Mouse (Mus musculus) MN1 (cell line): ENCODE measurements around the gene Apba2.

Experiments
- DNase-seq: peaks from one replicate; pipeline ENCODE4 v3.0.0-alpha.2; 2016; ENCODE audit warnings: low spot score

Gene Apba2

GRCm38 (mm10) chr7:64501536-64502270 is at the start of gene Apba2:
Gene Apba2 (plus strand): TSS chr7:64501706.
- DNase-seq, result no peak

- no peak for DNase-seq
Measured at GRCm38 (mm10) chr7:64451861-64452382, 49.6 kb upstream of the Apba2 start.

- DNase-seq, result no peak
Measured at GRCm38 (mm10) chr7:64452471-64453222, 48.9 kb upstream of the Apba2 start.

- DNase-seq, result no peak
Measured at GRCm38 (mm10) chr7:64456176-64456575, 45.3 kb upstream of the Apba2 start.

DNA sequence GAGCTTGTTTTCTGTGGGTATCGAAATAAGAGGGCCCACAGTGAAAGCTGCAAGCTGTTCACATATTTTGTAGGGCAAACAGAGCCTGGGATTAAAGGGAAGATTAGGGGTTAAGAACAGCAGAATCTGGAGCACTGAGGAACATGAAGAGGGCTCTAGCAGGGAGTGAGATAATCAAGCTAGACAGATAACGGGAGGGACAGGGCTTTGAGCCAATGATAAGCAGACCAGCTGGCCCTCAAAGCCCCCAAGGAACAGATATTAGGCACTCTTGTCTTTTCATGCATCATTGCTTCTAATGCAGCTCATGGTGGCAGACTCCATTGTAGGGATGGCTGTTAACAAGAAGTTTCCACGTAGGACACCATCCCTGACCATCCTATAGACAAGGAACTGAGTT is 44.8 kb upstream of the Apba2 start:
- DNase-seq, result no peak

DNA sequence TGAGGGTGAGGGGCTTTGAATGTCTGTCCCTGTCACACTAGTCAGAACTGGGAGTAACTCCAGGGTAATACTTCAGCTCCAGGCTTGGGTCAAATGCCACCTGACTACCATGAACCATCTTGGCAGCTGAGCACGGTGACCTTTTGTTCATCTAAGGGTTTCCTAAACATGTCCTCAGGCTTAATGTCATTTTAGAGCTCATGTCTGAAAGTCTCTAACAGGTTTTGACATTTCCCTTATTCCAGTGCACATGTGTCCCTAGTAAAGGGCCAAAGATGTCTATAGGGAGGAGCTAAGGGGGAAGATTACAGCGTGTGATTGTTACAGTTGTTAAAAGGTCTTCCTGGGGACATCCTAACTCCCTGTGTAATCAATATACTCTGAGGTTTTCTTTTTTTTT is 43.7 kb upstream of the Apba2 start:
- no peak for DNase-seq

DNA sequence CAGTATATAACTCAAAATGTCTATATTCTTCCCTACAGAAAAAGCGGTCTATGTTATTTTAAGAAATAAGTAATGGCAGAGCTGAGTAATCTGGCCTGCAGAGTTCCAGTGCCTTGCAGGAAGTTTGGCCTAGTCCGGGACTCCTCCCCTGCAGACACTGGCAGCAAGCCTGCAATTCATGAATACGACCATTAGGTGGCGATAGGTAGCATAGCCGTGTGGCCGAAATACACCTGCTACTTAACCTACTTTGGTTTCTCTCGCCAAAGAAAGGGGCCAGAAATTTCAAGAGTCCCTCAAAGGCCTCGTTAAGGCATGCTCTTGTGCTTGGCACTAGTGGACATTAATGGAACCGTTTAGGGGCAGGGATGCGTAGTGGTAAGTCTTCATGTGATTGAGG is 4.1 kb upstream of the Apba2 start:
- DNase-seq, result no peak

- DNase-seq, result no peak
Measured at GRCm38 (mm10) chr7:64502271-64503180, 1.0 kb downstream of the Apba2 start.

DNA sequence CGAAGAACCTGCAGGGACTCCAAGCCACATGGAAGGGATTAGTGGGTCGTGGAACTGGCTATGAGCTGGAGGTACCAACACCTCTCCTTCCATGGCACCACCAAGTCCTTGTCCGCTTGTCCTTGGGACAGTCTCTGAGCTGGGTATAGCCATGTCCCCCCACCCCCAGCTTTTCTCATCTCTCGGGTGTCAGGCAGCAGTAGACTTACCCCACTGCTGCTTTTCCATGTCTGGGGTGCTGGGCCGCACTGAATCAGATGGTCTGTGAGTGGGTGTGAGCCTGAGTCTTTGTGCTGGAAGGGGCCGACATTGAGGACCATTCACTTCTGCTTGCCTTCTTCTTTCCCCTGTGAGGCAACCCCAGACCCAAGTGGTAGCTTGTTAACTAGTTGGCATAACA is 2.1 kb downstream of the Apba2 start:
- no peak for DNase-seq

GRCm38 (mm10) chr7:64504691-64505231 is 3.3 kb downstream of the Apba2 start:
- DNase-seq, result no peak

- no peak for DNase-seq
Measured at GRCm38 (mm10) chr7:64505571-64505970, 4.1 kb downstream of the Apba2 start.

GRCm38 (mm10) chr7:64508826-64509225 is 7.3 kb downstream of the Apba2 start:
- no peak for DNase-seq

DNA sequence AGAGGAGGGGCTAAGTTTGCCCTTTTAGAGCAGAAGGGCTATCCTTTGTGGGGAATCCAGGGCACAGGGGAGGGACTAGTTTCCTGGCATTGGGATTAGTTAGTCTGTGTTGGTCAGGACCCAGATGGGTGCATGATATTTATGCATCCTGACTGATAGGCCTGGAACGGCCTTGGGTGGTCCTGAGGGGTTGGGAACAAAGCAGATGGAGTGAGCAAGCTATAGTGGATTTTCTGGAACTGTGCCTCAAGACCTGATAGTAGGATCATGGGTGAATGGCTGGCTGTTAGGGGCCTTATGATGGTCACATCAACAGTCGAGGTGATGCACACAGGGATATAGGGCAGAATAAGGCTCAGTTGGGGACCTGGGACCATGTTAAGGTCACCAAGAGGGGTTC is 8.4 kb downstream of the Apba2 start:
- no peak for DNase-seq

GRCm38 (mm10) chr7:64510526-64511210 is 9.2 kb downstream of the Apba2 start:
- no peak for DNase-seq

- DNase-seq, result no peak
Measured at GRCm38 (mm10) chr7:64513621-64514020, 12.1 kb downstream of the Apba2 start.

GRCm38 (mm10) chr7:64515280-64515679 is 13.8 kb downstream of the Apba2 start:
- DNase-seq, result no peak

- no peak for DNase-seq
Measured at GRCm38 (mm10) chr7:64515891-64516290, 14.4 kb downstream of the Apba2 start.

- DNase-seq, result no peak
Measured at GRCm38 (mm10) chr7:64519091-64519490, 17.6 kb downstream of the Apba2 start.

DNA sequence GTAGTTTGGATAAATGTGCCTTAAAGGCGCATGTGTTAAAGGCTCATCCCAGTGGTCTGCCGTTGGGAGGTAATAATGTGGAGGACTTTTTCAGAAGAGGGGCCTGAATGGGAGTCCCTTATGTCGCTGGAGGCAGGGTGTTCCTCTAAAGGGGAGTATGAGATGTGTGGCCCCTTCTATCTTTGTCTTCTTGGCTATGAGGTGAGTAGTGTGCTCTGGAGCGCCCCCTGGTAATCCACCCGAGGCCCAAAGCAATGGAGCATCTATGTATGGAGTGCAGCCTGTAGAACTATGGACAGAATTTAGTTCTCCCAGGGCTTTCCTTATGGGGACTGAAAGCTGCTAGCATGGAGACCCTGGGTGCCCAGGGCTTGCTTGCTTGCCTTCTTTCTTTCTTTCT is 18.0 kb downstream of the Apba2 start:
- no peak for DNase-seq

- no peak for DNase-seq
Measured at GRCm38 (mm10) chr7:64521695-64522408, 20.3 kb downstream of the Apba2 start.

DNA sequence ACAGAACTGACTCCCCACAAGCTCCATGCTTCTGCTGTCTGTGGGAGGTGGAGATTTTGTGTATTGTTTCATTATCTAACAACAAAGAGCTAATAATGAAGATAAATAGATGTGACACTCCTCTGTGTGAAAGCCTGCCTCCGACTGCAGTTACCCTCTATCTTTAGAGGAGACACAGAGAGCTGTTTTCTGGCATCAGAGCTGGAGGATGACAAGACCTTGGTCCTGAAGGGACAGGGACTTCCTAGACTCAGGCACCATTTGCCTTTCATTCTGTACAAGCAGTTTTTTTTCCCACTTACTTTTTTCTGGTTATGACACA is 20.9 kb downstream of the Apba2 start:
- DNase-seq, result no peak
